Mouse (Mus musculus): ENCODE measurements at regions not wholly inside any gene's neighbourhood (a gene's known extent, or its start where the extent isn't known, plus 50 kb on each side); places are given as distances from the start of the nearest gene placed in this dataset.

GRCm38 (mm10) chr3:81701974-81702697 is 230.3 kb upstream of the Ctso start:
- TF ChIP-seq CTCF (IDR thresholded peaks at IDR 0.05) (no peak), EP300 (IDR thresholded peaks at IDR 0.05) (no peak)

Measured in lung, postnatal 0 days (tissue).